Mouse (Mus musculus): Measurements from ENCODE around the gene Kif26a.

The Kif26a gene

DNA sequence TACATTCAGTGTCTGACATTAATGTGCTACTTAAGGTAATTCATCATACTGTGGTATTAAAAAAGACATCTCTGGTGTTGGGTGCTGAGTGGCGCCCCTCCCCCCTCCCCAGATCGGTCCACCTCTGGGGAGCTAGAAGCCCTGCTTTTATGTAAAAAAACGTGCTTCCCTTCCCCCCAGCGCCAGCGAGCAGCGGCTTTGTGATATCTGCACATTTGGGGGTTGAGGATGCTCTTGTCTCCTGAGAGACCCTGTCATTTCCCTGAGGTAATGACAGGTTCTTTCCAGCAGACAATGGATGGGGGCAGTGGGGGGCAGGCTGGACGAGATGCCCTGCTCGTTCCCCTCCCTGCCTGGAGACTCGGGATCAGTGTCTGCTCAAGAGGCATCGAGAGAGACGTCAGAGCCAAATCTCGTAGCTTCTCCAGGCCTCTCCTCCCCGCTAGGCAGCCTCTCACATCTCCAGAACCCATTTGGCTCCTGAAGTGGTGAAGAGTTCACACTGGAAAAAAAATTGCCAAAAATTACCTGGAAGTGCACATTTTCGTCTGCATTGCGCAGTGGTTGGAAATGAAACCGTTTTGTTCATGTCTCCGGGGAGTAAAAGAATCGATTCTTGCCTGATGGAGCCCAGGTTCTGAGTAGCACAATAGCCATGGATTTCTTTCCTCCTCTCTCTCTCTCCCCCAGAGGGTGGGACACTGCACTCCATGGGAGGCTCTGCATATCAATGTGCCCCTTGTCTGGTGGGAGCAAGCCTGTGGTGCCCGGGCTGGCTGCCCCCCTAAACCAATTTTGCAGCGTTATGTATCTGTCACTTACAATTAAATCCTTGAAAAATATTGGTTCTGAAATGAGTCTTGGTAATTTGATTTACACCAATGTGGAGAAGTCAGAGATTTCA is 24.9 kb downstream of the Kif26a start:
- no peak for DNase-seq

DNA sequence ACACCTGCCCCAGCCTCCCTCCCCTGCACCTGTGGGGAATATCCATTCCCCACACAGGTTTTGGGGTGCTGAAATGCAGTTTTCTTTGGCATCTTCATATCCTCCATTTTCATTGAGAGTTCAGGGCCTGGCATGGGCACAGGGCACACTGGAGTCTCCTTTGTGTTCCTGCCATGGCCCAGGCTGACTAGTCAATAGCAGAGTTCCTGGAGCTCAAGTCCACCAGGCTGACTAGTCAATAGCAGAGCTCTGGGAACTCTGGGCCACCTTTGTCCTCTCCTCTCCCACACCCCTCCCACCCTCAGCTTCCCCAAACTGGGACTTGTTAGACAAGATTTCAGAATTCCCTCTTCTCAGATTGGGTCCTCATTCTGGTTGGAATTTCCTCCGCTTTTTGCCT is 25.6 kb downstream of the Kif26a start:
- DNase-seq = no peak

DNA sequence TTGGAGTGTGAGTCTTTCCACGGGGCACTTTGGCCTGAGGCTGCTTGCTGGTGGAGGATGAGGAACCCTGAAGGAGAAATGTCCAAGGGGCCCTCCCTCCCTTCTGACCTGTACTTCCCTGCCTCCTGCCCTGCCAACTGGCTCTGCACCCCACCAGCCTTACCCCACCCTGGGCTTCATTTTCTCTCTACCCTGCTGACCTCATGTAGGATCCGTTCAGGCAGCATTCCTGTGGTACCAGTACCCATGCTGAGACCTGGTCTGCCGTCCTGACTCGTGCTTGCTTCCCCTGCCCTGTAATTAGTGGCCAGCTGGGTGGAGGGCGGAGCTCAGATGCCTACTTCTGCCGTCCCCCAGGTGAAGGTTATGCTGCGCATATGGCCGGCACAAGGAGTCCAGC is 26.2 kb downstream of the Kif26a start:
- DNase-seq = no peak

DNA sequence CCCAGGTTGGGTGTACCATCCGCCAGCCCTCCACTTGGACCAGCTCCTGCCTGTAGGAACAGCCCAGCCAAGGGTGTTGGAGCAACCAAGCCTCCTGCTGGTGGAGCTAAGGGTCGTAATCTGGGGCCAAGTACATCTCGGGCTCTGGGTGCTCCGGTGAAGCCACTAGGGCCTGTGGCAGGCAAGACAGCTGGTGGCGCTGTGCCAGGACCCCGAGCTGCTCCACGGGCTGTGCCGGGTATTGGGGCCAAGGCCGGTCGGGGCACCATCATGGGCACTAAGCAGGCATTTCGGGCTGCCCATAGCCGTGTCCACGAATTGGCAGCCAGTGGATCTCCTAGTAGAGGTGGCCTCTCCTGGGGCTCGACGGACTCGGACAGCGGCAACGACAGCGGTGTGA is 31.7 kb downstream of the Kif26a start:
- DNase-seq = no peak

DNA sequence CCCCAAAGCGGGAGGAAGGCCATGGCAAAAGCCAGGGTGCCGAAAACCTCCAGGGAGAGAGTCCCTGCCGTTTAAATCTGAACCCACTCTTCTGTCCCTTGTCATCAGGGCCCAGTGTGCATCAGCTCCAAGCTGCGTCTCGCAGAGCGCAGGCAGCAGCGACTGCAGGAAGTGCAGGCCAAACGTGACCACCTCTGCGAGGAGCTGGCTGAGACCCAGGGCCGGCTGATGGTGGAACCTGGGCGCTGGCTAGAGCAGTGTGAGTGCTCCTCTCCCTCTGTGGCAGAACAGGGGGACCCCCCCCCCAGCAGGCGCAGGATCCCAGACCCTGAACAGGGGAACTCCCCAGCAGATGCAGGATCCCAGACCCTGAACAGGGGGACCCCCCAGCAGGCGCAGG is 33.7 kb downstream of the Kif26a start:
- no peak for DNase-seq

DNA sequence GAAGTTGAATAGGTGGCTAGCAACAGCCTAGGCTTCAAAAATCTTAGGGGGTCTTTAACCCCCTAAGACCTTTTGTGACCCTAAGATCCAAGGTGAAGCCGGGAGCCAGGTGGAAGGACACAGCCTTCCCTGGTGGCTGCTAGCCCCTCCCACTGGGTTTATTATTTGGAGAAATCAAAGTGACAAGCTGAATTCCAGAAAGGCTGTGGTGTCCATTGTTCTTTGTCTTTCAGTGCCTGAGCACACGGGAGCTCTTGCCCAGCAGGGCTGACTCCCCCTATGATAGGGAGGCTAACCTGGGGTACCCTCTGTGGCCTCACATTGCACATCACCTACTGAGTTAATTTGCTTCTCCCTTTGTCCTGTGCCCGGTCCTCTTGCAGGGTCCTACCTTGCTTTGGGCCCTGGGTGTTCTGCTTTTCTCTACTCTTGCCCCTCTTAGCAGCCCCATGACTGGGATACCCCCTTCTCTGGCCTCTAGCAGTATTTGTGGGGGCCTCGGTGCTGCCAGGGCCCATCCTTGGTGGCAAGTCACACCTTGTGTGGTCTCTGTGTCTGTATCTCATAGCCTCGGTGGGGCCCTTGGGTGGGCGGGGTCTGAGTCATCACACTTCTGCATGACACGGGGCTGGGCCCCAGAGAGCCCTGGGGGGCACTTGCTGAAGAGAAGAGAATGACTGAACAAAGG is 36.1 kb downstream of the Kif26a start:
- DNase-seq = no peak

DNA sequence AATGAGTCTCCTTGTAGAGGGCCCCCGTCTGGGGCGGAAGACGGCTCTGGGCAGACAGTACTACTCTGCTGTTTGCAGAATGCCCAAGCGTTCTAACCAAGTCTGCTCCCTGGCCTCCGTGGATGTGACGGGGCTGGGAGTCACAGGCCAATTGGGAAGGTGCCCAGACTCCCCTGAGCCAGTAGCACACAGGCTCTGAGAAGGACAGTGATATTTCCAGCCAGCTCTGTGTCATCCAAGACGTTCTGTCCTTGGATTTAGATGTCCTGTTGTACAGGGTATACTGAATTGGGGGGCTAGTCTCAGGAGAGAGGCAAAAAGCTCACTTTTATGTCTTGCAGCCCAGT is 36.6 kb downstream of the Kif26a start:
- no peak for DNase-seq

DNA sequence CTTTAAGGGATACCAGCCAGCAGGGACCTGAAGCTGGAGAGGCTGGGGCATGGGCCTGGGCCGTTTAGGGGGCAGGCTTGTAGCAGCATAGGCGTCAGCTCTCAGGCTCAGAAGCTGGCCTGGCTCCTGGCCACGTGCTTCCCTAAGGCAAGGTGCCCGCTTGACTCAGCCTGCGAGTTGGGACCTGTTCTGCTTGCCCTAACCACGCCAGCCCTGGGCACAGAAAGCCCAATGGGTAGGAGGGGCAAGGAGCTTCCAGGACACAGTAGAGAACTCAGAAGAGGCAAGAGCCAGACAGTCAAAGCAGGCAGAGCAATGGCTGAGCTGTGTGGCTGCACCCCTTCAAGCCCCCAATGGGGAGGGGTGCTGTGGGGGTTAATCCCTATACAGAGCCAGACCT is 37.7 kb downstream of the Kif26a start:
- DNase-seq = no peak

DNA sequence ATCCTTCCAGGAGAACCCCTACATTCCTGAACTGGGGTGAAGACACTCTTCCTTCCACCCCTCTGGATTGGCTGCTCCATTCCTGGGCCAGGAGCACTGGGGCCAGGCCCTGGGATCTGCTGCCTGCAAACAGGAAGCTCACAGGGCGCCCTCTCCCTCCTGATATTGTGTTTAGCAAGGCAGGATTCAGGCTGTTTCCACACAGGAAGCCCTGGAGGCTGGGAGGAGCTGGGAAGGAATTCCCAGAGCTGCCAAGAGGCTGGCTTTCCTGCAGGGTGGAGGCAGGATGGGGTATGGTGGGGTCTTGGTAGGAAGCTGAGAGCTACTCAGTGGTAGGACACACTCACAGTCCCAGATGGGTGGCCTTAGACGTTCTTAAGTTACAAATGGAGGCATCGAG is 38.4 kb downstream of the Kif26a start:
- no peak for DNase-seq

DNA sequence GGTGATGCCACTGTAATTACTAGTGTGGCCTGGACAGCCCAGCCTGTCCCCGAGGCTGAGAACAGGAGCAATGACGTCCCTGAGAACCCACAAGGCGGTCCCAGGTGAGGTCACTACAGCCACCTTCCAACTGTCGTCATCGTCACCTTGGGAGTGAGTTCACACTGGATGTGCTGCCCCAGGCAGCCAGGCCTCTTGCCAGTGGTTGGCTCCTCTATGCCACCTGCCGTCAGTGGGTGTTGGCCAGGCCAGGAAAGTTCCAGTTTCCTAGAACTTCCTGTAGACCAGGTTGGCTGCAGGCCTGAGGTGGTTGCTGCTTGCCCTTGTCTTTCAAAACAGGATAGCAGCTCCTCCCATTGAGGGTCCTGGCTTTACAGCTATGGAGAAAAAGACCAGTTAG is 40.9 kb downstream of the Kif26a start:
- DNase-seq = no peak

DNA sequence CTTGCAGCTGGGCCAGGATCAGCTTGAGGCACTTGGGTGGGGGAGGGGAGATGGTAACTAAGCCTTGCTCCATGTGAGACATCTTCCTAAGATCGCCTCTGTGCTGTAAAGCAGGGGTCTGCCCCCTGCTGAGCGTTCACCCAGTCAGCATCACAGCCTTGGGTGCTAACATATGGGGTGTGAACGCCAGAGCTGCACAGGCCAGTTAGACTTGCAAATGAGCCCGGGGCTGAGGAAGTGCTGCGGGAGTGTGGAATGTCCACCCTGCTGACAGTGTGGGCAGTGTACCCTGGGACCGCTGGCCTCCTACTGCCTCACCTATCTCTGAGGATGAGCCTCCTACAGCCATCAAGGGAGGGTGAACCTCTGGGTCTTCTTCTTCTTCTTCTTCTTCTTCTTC is 45.7 kb downstream of the Kif26a start:
- DNase-seq = no peak

DNA sequence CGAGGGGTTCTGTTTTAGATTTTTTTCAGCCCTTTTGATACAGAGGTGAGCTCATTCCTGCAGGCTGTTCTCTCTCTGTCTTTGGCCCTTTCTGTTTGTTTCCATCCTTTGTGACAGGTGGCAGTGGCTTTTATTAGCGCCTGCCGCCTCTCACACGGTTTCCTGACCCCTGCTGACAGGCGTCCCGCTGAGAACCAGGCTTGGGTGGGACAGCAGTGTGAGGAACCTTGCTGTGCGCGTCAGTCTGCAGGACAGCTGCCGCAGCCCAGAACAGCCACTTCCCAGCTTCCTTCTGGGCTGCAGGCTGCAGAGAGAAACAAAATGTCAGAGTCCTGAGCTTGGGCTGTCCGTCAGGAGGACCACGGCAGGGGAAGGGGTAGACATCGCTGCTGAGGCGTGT is 49.0 kb downstream of the Kif26a start:
- DNase-seq = no peak

DNA sequence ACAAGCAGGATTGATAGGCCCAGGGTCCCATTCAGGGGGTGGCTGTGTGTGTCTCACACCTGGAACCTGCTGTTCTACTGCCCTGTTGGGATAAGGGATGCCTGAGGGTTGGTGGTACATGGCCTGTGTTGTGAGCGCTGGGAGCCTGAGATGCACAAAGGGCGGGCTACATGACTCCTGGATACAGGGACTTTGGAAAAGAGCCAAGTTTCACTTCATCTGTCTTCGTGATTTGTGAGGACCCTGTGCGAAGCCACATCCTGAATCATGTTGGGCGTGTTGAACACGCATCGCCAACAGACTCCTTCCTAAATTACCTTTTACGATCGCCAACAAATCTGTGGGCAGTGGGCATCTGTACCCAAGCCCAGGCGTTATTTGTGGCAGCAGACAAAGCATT is 50.6 kb downstream of the Kif26a start:
- DNase-seq = no peak

DNA sequence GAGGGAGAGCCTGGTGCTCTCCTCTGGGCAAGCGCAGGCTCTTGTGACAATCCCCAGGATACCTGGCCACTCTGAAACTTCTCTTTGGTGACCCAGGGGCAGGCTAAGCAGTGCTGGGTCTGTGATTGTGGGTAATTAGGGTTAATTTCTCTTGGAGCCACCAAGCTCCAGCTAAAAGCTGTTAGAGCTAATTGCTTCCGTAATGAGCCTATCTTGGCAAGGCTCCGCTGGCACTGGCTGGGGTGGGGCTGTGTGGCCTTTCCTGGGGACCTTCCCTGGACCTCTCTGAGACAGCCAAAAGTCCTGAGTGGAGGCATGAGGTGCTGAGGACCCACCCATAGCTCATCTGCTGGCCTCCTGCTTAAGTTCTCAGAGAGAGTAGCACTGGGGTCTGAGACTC is 53.4 kb downstream of the Kif26a start:
- DNase-seq = no peak

DNA sequence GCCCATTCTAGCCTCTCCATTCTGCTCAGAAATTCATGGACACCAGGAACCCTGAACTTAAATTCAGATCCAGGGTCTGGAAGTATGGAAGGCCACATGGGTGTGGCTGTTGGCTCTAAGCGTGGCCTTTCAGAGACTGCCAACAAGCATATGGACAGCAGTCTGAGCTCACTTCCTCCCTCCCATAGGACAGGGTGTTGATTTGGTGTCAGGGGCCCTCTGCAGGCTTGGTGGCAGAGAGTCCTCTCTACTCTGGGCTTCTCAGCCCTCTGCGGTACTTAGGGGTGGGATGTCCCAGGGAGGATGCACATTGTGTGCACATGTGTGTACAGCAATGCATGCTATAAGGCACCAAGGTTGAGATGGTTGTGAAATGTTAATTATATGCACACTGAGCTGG is 54.0 kb downstream of the Kif26a start:
- no peak for DNase-seq

DNA sequence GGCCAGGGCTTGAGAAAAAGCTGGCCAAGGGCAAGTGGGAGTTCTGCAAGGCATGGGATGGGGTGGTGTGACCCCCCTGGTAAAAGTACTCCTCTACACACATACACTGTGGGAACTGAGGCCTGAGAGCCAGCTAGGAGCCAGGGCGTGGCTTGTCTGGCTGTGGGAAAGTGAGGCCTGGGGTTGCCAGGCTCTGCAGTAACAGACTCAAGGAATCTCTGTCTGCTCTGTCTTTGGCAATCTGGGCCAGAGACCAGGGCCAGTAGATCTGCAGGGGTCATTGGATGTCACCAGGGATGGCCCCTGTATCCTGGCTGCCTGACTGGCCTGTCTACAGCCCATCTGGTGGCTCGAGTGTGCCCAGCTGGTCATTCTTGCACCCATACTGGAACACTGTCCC is 61.2 kb downstream of the Kif26a start:
- DNase-seq = no peak

DNA sequence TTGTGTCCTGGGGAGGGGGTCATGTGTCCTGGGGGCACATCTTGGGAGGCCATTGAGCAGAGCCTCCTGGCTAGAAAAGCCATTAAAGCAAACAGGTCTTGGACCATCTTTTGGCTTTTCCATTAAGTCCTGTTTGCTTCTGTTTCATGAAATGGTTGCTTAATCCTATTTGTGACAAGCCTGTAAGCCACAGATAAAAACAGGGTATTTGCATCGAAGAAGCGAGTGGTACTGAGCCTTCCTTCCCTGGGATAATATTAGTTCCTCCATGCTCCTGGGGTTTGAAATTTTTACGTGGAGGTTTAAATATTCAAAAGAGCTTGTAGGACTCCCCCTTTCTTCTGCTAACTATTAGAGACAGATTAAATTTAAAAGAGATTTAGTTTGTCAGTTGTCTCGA is 61.7 kb downstream of the Kif26a start:
- no peak for DNase-seq

DNA sequence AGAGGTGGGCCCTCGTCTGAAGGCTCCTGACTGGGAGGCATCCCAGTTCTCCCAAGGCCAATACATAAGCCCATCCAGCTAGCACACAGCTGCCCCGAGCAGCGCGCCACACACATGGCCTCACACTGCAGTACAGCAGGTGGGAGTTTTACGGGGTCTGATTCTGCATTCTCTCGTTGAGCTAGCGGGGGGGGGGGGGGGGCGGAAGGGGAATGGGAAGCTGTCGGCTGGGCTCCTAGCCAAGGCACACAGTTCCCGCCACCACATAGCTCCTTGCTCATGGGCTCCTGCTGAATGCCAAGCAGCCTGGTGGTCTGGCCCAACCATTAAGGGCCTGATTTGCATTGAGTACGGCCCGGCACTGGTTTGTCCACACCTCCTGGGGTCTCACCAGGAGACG is 64.6 kb downstream of the Kif26a start:
- DNase-seq = no peak

DNA sequence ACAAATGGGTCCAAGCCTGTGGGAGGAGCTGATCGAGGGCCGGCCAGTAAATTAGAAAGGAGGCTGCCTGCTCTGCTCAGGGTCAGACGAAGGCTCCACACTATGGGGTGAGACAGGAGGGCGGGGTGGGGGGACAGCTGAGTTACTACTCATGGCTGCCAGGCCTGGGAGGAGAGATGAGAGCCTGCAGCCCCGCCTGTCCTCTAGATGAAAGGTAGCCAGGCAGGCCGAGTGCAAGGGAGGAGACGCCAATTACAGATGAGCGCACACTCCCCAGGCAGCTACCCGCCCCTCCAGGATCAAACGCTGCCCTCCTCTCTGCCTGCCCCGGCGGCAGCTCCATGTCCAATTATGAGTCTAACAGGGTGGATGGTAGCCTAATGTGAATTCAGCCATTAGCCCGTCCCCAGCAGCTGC is 68.4 kb downstream of the Kif26a start:
- no peak for DNase-seq

DNA sequence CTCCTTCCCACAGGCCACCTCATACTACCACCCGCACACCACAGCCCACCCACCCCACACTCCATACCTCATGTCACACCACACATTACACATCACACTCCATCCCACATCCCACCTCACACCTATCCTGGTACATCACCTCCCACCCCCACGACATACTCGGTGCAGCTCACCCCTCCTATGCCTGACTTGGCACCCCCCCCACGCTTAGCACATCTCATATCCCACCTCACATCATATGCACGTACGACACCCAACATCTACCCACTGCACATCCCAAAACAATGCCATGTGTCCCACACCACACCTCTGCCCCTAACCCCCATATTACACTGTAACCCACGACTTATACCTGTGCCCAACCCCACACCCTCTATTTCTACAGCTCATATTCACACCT is 69.5 kb downstream of the Kif26a start:
- DNase-seq = no peak

DNA sequence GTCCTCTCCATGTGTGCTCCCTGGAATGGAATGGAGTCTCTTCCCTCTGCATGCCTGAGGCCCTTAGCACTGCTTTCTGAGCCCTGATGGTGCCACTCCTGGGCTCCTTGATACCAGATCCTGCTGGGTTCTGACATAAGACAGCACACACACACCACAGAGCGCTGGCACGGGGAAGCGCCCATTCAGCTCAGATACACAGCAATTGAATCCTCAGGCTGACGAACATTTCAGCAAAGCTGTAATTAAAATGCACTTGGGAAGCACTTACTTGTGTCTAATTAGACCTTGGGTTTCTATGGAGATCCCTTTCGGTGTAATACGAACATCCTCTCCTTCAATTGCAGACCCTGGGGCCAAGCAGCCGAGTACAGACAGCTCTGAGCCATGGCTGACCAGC is 71.0 kb downstream of the Kif26a start:
- no peak for DNase-seq

DNA sequence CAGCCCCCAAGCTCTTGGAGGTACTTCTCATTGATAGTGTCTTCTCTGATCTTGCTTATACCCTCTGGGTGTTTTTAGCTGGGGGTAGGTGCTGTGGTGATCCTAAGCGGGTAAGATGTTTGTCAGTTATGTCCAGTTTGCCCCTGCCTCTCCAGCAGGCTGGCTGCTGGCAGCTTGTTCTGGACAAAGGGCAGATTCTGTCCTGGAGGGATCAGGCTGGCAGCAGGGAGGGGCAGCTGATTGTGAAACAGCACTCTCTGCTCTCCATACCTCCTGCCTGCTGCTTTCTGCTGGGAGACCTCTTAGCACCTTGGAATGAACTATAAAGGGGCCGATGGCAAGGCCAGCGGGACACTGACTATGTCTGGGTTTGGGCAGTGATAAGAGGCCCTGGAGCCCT is 71.7 kb downstream of the Kif26a start:
- DNase-seq = no peak

DNA sequence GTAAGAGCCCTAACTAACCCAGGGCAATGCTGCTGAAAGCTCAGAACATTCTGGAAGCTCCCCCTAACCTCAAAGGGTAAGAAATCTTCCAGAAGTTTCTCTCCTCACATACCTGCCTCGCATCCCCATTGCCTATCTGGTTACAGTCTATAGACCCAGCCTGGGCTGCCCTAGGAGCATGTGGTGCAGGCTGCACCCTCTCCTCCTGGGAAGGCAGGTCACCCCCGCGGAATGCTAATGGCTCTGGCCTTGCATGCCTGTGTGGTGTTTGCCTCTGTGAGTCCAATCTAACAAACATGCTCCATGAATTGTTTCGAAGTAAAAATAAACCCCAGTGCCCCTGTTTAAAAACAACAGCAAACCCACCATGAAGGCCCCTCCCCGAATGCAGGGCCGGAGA is 75.3 kb downstream of the Kif26a start:
- DNase-seq = no peak

DNA sequence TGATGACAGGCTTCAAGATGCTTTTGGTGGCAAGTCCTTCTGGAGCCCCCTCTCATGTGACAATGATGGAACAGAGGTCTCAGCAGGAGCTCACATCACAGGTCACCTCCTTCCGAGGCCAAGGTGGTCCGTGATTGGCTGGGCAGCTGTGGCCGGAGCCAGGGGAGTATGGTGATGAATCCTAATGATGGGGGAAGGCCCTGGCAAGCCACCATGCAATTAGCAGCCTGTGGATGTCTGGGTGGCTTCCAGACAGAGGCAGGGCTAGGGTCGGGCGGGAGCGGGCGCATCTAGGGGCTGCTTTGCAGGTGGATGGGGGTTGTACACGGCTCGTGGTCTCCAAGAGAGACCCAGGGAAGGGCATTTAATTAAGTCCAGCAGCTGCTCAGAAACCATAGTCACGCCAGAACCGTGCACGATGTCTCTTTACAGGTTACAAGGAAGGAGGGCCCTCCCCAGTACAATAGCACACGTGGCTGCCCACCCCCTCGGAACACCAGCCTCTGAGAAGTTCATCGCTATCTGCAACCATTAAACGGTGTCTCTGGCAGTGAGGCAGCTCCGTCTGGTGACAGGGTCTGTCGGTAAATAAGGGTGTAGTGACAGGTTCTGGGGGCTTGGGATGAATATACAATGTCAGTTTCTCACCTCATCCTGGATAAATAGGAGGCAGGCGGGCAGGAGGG is 75.9 kb downstream of the Kif26a start:
- no peak for DNase-seq
